Mouse (Mus musculus) embryo, embryonic 9.5 days (tissue): ENCODE results near the gene Mpv17.
A peak's percentile ranks its signal among the peaks of the same experiment; 100 is the strongest.

Experiments
- DNase-seq: peaks from one replicate; pipeline ENCODE4 v3.0.0-alpha.2; 2017; ENCODE audit errors: extremely low spot score

Mpv17 gene

DNA sequence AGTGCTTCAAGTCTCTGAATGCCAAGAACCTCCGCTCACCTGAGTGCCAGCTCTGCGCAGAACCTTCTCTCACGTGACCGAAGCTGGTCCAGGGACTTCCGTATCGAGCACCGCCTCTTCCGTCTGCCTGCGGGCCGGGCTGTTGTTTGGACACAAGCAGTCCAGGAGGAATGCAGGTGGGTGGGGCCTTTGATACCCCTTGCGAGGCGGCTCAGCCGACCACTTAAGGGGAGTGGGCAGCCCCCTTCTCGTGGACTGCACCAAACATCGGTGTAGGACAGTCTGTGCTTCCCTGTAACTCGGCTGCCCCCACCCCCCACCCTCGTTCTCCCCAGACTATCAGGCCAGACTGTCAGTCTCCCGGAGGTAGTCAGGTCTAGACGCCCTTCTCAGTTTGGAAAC is at the start of gene Mpv17:
Mpv17 (minus strand) TSS at position 100 of the 402 bp plus-strand sequence.
- DNase-seq: peak; percentile 82

DNA sequence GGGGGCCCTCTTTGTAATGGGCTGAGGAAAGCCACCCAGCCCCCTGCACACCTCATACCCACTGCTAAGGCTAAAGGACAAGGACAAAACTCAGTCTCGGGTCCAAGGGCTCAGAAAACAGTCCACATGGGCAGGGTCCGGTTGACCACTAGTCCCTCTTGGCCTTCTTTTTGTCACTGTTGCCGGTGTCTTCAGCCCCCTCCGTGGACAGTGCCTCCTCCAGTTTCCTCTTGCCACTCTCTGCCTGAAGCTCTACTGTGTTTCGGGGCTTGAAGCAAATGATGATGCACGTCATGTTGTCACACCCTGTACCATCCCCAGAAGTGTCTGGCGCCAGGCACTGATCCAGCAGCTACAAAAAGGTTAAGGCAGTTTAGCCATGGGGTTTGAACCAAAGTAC is 48.9 kb upstream of the Mpv17 start:
- DNase-seq: no peak

DNA sequence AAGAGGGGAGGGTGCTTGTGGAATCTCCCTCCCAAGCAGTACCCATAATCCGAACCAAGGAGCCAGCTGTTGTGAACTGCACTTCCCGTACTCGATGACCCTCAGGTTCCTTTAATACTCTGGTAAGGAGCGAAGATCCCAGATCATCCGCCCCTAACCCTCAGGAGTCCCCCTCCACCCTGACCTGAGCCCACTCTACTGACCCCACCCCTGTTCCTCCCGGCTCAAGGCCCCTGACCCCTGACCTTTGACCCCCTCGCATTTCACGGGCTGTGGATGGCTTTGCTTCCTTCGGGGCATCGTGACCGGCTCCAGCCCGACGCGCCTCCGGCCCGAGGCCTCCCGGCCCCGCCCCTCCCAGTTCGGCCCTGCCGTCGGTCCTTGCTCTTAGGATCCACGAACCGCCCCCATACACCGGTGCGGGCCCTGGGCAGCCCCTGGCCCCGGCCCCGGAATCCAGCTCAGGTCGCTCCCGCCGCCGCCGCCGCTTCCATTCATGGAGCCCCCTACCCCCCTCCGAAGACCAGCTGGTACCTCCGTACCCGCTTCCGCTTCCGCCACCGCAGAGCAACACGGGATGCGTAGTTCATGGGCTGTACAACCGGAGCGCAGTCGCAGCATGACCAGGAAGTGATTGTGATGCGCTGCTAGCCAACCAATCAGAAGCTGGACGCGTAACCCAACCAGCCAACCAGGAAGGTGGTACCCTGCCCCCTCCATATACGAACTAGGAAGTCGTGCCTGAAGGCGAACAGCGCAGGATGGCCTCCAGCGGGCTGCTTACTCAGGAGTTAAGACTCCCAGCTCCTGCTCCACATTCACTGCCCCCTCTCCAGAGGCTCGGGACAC is 47.9 kb upstream of the Mpv17 start, which contains the start of gene Zfp513:
Zfp513 (minus strand) TSS at position 562 of the 849 bp plus-strand sequence.
- DNase-seq: peak; percentile 94

DNA sequence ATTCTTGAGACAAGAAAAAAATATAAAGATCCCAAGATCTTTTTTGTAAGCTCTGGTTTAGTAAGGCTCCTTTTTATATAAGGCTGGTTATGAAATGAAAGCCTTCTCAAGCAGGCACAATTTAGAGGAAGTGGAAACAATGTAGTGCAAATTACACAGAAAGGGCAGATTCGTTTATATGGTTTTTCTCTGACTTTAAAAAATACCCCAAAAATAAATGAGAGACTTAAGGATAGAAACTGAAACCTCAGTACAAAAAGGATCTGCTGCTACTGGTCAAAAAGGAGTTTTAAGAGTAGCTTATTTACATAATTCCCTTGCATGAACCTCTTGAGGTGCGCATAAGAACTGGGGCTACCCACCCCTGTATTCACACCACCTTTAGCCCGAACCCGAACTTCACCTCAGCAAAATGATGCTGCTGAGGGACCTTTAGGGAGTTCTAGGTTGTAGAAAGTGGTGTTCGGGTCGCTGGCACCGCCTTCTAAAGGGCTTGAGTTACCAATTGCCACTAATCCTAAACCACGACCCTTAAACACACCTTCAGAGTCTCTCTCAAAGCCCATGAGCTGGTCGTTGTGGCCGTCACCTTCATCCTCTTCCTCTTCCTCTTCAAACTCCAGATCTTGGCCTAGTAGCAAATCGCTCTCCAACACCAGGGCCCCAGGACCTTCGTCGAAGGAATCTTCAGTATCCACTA is 47.1 kb upstream of the Mpv17 start:
- DNase-seq: no peak

DNA sequence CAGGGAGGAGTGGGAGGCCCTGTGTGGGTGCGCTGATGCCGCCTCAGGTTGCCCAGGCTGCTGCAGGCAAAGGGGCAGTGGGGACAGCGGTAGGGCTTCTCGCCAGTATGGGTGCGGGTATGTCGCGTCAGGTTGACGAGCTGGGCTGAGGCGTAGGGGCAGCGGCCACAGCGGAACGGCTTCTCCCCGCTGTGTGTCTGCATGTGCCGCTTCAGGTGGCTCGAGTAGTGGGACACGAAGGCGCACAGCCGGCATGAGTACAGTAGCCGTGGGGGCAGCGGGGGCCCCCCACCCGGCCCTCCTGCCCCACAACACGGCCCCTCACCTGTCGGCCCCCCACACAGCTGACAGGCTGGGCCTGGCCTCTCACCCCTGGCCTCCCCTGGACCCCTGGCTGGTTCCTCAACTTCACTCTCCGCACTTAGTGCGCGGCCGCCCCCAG is 46.3 kb upstream of the Mpv17 start:
- DNase-seq: no peak

DNA sequence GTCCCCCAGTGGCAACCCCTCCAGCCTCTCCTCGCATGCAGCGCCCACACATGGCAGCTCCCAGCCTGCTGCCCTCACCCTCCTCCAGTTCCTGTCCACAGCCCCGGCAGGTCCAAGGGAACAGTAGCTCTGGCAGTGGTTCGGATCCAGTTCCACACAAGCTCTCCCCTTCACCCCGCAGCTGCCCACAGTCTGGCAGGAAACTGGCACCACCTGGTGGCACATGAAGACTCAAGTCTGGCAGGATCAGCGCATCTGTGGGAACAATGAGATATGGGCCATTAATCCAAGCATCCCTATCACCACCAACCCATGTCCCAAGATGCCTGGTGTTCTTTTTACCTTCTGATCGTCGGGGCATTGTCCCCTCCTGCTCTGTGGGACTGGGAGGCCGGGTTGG is 45.8 kb upstream of the Mpv17 start:
- no peak for DNase-seq

DNA sequence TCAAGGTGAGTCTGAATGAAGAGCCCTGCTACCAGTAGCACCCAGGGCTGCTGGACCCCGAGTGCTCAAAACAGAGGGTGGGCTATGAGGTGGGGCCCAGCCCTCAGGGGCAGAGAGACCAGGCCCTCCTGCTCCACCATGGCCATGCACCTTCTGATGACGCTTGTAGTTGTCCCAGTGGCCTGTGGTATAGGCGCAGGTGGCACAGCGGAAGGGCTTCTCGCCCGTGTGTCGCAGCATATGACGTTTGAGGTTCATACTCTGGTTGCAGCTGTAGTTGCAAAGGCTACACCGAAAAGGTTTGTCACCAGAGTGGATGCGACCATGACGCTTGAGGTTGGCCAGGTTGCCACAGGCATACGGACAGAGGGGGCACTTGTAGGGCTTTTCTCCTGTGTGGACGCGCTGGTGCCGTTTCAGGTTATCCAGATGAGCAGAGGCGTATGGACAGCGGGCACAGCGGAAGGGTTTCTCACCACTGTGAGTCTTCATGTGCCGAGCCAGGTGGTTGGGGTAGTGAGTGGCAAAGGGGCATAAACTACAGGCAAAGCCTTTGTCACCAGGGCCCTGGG is 45.4 kb upstream of the Mpv17 start:
- no peak for DNase-seq

DNA sequence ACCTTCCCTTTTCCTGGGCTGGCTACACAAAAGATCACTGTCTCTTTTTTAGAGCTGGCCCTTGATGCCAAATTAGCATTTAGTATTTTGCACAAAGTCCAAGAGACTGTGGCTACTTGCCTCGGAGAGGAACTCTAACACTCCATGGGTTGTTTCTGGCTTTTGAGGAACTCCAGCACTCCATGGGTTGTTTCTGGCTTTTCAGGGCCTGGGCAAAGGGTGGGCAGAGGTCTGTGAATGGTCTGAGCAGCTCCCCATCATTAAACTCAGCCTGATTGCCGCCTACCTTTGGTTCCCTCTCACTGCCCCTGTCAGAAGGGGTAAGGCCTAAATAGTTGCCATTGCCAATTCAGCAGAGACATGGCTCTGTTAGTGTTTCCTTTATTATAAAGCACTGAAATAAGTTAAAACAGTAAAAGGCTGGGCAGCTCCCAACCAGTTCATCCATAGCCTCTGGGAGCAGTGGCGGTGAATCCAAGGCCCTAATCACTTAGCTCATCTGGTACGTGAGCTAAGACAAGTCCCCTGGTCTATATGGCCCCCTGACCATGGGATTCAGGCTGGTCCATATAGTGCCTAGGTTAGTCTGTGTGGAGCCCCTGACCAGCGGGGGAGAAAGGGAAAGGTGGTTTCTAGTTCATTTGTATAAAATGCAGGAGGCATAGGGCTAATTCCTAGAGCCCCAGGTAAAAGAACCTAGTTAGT is 44.7 kb upstream of the Mpv17 start:
- no peak for DNase-seq

DNA sequence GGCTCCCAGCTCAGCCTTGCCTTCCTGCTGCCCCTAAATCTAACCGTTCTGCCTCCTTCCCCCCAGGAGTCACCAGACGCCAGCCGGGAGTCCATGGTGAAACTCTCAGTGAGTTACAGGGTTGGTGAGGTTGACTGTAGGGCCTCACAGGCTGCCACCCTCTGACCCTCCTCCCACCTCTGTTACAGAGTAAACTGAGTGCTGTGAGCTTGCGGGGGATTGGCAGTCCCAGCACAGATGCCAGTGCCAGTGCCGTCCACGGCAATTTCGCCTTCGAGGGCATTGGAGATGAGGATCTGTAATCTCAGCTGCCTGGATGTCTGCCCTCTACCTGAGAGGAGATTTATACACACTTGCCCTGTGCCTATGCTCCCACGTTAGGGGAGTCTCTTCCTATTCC is 44.1 kb upstream of the Mpv17 start:
- DNase-seq: no peak

DNA sequence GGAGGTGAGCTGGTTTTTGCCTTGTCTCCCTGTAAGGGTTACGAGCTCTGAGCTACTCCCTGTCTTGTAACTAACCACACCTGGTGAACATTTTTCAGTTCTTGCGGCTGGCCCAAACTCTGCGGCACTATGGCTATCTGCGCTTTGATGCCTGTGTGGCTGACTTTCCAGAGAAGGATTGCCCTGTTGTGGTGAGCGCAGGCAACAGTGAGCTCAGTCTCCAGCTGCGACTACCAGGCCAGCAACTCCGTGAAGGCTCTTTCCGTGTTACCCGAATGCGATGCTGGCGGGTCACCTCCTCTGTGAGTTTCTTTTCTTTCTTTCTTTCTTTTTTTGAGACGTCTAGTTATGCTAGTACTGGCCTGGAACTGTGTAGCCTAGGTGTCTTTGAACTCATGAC is 43.0 kb upstream of the Mpv17 start:
- no peak for DNase-seq

DNA sequence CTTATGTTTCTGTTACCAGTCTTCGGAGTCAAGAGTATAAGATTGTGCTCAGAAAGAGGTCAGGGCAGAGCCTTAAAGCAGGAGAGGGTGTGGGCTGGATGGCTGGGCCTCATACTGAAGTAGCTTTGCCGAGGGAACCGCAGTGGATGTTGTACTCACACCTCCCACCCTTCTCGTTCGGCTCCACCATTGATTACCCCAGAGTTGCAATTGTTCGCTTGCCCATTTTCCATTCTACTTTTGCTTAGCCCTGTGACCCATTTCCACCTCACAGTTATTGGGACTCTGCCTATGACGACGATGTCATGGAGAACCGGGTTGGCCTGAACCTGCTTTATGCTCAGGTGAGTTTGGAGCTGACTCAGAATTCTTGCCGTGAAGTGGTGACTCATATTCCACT is 42.2 kb upstream of the Mpv17 start:
- DNase-seq: no peak

DNA sequence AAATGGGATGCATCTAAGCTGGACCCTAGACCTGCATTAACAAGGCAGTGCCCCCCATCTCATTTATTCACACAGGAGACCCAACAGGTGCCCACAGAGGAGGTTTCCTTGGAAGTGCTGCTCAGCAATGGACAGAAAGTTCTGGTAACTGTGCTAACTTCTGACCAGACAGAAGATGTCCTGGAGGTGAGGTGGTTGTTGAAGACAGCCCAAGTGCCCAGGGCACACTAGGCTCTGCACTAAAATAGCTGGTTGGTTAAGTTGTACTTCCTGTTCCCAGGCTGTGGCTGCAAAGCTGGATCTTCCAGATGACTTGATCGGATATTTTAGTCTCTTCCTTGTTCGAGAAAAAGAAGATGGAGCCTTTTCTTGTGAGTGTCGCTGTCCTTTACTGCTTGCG is 41.6 kb upstream of the Mpv17 start:
- no peak for DNase-seq

DNA sequence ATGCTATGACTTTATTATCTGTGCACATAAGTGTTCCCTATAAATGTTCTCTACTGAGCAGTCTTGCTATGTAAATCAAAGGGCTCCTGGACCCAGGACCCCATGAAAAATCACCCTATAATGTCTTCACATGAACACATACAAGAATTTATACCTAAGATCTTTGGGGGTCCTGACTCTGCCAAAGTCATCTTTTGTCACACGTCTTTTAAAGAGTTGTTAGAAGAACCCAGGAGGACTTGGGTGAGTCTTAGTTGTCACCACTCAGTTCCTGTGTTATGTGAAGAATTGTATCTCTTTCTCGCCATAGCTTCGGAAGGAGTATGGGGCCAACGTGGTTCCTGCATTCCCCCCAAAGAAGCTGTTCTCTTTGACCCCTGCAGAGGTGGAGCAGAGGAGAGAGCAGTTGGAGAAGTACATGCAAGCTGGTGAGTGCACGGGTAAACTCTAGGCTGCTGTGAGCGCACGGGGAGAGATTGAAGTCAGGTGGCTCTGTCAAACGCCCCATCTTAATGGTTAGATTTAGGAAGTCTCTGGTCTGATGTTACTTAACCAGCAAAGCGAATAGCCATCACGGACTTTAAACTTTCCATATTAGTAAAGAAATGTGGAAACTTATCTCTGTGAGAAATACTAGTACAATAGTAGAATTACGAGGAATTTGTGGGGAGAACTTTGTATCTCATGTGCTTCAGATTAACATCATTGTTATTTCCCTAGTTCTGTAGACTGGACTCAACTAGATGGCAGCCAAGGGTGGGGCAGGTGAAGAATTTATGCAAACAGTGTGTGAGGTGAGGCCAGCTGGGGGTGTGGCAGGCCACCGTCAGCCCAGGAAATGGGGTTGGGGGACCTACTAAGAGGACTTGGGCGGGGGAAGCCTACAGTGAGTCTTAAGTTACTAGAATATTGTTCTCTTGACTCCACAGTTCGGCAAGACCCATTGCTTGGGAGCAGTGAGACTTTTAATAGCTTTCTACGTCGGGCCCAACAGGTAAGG is 40.7 kb upstream of the Mpv17 start:
- DNase-seq: no peak

DNA sequence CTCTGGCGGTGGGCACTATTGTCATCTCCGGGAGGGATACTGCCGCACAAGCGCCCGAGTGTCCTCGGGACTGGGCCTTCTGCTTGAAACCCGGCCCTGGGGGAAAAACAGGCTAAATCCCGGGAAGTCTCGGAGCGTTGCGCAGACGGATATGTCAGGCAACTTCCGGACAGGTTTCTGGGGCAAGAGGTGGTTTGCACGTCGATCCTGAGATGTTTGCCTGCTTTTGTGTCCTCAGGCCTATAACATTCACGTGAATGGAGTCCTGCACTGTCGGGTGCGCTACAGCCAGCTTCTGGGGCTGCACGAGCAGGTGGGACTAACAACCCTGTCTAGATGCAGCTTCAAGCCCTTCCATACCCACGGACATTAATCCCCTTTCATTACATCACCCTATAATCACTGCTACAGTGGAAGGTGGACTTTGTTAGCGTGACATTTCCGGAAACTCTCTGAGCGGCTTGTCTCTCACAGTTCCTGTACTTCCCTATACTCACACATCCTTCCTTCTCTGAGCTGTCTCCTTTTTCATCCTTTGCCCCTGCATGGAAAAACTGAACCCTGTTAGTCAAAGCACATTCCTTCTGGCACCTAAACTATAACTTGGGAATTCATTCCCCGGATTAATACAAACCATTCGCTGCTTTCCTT is 39.7 kb upstream of the Mpv17 start:
- no peak for DNase-seq

DNA sequence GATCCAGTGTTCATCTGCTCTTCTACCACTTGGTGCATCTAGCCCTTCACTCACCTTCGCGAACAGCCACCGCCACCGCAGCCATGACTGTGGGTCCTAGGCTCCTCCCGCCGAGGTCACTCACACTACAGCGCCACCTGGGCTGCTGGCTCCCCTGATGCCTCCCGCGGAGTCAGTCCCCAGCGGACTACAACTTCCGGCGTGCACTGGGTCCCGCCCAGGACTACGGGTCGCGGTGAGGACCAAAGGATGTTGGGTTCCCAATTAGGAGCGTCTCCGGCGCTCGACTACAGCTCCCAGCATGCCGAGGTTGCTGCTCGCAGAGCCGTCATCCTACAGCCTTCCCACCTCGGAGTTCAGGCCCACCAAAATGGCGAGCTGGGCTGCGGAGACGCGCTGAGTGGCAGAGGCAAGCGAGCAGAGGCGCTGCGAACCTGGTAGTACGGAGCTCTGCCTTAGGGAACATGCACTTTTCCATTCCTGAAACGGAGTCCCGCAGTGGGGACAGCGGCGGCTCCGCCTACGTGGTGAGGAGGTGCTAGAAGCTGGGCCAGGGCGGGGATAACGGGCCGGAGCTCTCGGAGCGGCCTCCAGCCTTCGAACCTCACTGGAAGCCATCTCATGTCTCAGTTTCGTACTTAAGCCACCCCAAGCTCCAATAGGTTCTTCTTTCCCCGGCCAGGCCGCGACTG is 39.0 kb upstream of the Mpv17 start, which contains the start of the genes Snx17 and Eif2b4:
Snx17 (plus strand) TSS at position 289 of the 692 bp plus-strand sequence.
Eif2b4 (minus strand) TSS at position 492 of the 692 bp plus-strand sequence.
- DNase-seq: peak; percentile 99

DNA sequence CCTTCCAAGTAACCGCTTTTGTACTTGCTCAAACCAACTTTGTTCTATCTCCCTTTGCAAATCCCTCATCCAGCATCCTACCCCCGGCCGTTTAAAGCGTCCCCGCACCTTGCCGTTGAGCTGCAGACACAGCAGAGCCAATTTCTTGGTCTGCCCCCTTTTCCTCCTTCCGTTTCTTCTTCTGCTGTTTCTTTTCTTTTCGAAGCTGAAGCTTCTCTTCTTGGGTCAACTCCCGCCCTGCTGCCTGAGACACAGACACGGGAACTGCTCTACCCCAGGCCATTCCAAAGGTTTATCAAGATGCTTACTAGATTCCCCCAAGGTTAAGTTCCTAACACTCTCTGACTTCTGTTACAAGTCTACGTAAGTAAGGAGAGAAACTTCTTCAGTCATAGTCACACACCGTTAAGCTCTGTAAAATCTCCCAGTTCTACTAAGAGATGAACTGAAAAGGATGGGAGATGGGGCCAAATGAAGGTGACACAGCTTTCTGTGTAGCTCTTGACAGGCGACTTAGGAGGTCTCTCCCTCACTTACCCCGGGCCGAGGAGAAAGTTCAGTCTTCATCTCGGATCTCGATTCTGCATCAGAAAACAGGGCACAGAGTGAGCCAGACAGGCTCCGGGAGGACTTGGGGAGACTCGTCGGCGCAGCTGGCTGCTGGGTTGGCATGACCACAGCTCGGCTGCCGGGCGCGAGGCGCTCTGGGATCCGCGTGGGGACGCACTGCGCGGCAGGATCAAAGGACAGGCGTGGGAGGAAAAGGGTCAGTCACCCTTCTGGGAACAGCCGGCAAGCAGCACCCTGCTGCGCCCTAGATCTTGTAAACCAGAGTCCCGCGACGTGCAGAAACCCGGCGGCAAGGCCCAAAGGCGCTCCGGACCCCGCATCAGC is 38.2 kb upstream of the Mpv17 start:
- no peak for DNase-seq

DNA sequence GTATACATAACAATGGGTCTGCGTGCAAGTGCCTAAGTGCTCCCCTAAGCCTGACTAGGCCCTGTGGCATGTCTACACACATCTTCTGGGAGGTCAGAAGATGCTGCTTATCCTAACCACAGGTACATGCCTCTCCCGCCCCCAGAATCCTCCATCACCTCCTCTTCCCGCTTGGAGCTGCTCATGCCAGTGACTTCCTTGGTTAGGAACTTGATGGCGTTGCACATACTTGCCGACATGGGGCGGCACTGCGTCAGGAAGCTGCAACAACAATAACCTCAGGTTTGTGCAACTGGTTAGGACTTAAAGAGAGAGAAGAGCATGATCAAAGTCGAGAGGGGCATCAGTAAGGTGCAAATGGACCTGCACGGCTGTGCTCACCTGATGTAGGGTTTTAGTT is 36.1 kb upstream of the Mpv17 start:
- no peak for DNase-seq

DNA sequence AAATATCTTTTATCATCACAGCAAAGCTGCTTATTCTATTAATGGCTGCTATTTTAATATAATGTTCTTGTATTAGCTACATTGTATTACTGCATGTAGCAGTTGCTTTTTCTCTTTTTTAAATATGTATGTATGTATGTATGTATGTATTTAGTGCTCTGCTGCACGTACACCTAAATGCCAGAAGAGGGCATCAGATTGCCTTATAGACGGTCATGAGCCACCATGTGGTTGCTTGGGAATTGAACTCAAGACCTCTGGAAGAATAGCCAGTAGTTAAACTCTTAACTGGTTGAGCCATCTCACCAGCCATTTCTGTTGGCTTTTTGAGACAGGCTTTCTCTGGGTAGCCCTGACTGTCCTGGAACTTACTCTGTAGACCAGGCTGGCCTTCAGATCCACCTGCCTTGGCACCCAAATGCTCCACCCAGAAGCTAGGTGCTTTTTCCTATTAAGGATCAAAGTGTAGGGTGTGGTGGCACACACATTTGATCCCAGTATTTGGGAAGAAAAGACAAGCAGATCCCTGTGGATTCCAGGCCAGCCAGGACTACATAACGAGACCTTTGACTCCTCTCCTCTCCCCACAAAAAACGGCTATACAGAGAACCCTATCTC is 34.3 kb upstream of the Mpv17 start:
- DNase-seq: no peak
